Mouse (Mus musculus) MEL (cell line): Measurements from ENCODE around the gene Ralgapb.

ENCODE experiments used
- CHD1 ChIP-seq: IDR thresholded peaks from 2 replicates; pipeline ENCODE4 v1.6.1; 2012; ENCODE audit warnings: low read depth, mild to moderate bottlenecking, inconsistent platforms, low read length, improper control_type of control experiment
- CHD2 ChIP-seq: IDR thresholded peaks from 2 replicates; pipeline ENCODE4 v1.6.1; 2011; ENCODE audit warnings: low read length, improper control_type of control experiment
- CTCF ChIP-seq, 3 experiments: IDR thresholded peaks in 2 of 3; conservative IDR thresholded peaks in 1 of 3; 2 replicates each; pipeline ENCODE4 v1.5.1; 2011 to 2012; ENCODE audit warnings: low read length in 3 of 3, low read depth in 2 of 3, mild to moderate bottlenecking in 2 of 3, improper control_type of control experiment in 1 of 3, inconsistent platforms in 1 of 3, mixed read lengths in 1 of 3, moderate library complexity in 1 of 3; ENCODE audit not compliant: control insufficient read depth in 1 of 3, insufficient read depth in 1 of 3, poor library complexity in 1 of 3, severe bottlenecking in 1 of 3
- E2F4 ChIP-seq: IDR thresholded peaks from 2 replicates; pipeline ENCODE4 v1.6.1; 2011; ENCODE audit warnings: low read depth, low read length, improper control_type of control experiment, borderline replicate concordance
- EP300 ChIP-seq, 2 experiments: IDR thresholded peaks; 2 replicates each; pipeline ENCODE4 v1.6.1; 2011; ENCODE audit warnings: improper control_type of control experiment in 2 of 2, low read length in 2 of 2, low read depth in 1 of 2, mild to moderate bottlenecking in 1 of 2
- GATA1 ChIP-seq: IDR thresholded peaks from 2 replicates; pipeline ENCODE4 v1.6.1; 2011; ENCODE audit warnings: low read depth, low read length, improper control_type of control experiment
- HCFC1 ChIP-seq: IDR thresholded peaks from 2 replicates; pipeline ENCODE4 v1.6.1; 2012; ENCODE audit warnings: low read depth, mild to moderate bottlenecking, inconsistent platforms, low read length, improper control_type of control experiment, moderate library complexity
- KAT2A ChIP-seq: conservative IDR thresholded peaks from 2 replicates; pipeline ENCODE4 v1.6.1; 2012; ENCODE audit warnings: low read depth, low read length, improper control_type of control experiment, inconsistent platforms
- MXI1 ChIP-seq: IDR thresholded peaks from 2 replicates; pipeline ENCODE4 v1.6.1; 2011; ENCODE audit warnings: mild to moderate bottlenecking, low read depth, low read length, improper control_type of control experiment
- POLR2A ChIP-seq, 2 experiments: IDR thresholded peaks; 2 replicates each; pipeline ENCODE4 v1.6.1; 2011 to 2012; ENCODE audit warnings: low read length in 2 of 2, mild to moderate bottlenecking in 2 of 2, control low read depth in 1 of 2, improper control_type of control experiment in 1 of 2, low read depth in 1 of 2, moderate library complexity in 1 of 2; ENCODE audit not compliant: control insufficient read depth in 1 of 2, insufficient read depth in 1 of 2, poor library complexity in 1 of 2
- POLR2AphosphoS2 ChIP-seq: IDR thresholded peaks from 2 replicates; pipeline ENCODE4 v1.6.1; 2011; ENCODE audit warnings: low read length, improper control_type of control experiment
- POLR2AphosphoS5 ChIP-seq: IDR thresholded peaks from 2 replicates; pipeline ENCODE4 v1.6.1; 2012; ENCODE audit warnings: low read depth, borderline replicate concordance, mild to moderate bottlenecking, inconsistent platforms, low read length, moderate library complexity, mixed read lengths
- TAL1 ChIP-seq: IDR thresholded peaks from 2 replicates; pipeline ENCODE4 v1.6.1; 2012; ENCODE audit warnings: mild to moderate bottlenecking, inconsistent platforms, low read length, moderate library complexity, mixed read lengths
- TCF12 ChIP-seq: IDR thresholded peaks from 2 replicates; pipeline ENCODE4 v1.6.1; 2014; ENCODE audit warnings: low read depth, mild to moderate bottlenecking, inconsistent platforms, low read length, improper control_type of control experiment, moderate library complexity

- no peak for TF ChIP-seq GATA1
- no peak for TF ChIP-seq CTCF (IDR thresholded peaks at IDR 0.05 in 2 of 3, conservative IDR thresholded peaks at IDR 0.05 in 1 of 3; ENCODE audit: control insufficient read depth in 1 of 3, insufficient read depth in 1 of 3, low read depth in 2 of 3, low read length in 3 of 3, poor library complexity in 1 of 3, severe bottlenecking in 1 of 3)
- TF ChIP-seq POLR2A (IDR thresholded peaks at IDR 0.05; ENCODE audit: control insufficient read depth in 1 of 2, insufficient read depth in 1 of 2, low read depth in 1 of 2, low read length in 2 of 2, poor library complexity in 1 of 2): no peak
- no peak for TF ChIP-seq CHD2
- TF ChIP-seq MXI1: no peak
- TF ChIP-seq POLR2AphosphoS5: no peak
- TF ChIP-seq KAT2A: no peak
- no peak for TF ChIP-seq E2F4
- no peak for TF ChIP-seq POLR2AphosphoS2
- no peak for TF ChIP-seq HCFC1
- no peak for TF ChIP-seq TCF12
- no peak for TF ChIP-seq CHD1
- TF ChIP-seq EP300 (IDR thresholded peaks at IDR 0.05; ENCODE audit: low read depth in 1 of 2, low read length in 2 of 2): no peak
- no peak for TF ChIP-seq TAL1
Observed at GRCm38 (mm10) chr2:158501836-158502812, 92.5 kb downstream of the Ralgapb start, which contains the start of gene Adig.
